Mouse (Mus musculus): ENCODE data around the gene Fpr-rs4.
"Not testable (repeated sequence)": the region's sequence is repeated elsewhere in the genome, so short reads cannot be mapped to it uniquely, and the experiment has no call there.

Fpr-rs4 gene

DNA sequence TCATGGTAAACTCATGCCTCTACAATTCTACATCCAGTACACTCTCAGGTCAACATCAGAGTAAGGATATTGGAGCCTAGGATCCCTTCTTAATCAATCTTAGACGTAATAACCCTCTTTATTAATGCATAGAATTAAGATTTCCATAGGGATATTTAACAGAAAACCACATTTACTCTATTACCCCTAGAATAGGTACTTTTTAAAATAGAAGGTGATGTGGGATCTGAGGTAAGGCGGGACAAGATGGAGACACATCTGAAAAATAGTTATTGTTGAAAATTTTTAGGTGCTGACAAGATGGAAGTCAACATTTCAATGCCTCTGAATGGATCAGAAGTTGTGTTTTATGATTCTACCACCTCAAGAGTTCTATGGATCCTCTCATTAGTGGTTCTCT lies at the start of gene Fpr-rs4:
Gene Fpr-rs4 (plus strand): TSS at position 301 of the 400 bp plus-strand sequence.
- no peak for DNase-seq (ENCODE audit: low read depth)

DNA sequence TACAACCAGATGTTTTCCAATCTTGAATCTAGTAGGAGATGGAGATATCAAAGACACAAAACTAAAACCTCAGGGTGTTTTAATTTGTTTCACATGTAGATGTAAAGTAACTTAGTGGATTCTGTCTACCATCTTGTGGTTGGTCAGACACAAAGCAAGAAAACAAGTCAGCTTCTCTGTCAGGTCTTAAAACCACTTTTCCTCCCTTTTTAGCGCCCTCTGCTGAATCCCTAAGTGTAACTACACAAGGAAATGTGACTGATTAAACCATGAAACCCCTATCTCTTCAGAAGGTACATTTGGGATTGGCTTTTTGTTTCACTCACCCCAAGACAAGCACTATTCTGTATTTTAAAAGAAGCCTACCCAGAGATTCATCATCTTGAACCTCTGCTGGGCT lies 48.1 kb upstream of the Fpr-rs4 start:
- DNase-seq (ENCODE audit: low read depth): peak; percentile 71

DNA sequence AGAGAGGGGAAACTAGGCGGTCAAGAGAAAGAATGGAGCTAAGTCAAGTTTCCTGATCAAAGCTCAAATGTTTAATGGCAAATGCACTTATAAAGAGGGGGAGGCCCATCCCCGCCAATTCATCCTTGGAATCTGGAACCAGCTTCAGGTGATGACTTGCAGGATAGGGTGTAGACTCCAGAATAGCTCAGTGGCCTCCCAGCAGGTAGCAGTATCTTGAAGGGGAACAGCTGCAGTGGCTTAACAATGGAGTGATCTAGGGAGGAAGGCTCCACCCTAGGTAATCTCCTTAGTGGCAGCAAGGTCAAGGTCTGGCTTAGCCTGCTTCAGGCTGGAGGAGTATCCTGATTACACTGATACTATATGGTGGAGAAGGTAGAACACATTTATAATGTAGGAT lies 40.3 kb upstream of the Fpr-rs4 start:
- DNase-seq (ENCODE audit: low read depth): not testable (repeated sequence)

DNA sequence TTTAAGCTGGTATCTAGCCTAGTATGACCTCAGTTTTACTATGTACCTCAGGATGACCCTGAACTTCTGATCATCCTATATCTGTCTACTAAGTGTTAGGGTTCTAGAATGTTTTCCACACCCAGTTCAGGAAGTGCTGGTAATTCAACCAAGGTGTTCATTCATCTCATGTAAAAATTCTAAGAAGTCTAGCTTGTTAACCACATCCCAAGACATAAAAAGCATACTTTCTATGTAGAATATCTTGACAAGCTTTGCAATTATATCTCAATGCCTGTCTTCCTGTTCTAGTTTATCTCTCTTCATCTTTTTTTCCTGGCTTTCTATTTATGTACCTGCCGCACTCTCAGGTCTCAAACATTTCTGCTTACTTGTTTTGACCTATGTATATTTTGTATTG lies 16.8 kb upstream of the Fpr-rs4 start:
- DNase-seq (ENCODE audit: low read depth): no peak

DNA sequence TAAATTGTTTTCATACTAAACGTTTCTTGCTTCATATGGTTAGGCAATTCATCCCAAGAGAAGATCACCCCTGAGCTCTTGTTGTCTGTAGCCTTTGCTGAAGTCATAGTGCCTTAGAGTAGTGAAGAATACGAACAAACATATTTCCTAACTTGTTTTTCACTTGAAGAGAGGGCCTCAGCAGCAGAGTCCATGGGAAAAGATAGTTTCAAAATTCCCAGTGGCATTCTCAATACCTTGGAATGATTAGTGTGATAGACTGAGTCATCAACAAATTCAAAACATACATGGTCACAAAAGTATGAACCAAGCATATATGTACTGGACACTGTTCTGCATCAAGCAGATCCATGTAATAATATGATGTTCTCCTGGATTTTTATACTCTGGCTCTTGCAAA lies 27.6 kb downstream of the Fpr-rs4 start, which contains the start of gene Vmn2r124:
Gene Vmn2r124 (plus strand): TSS at position 301 of the 400 bp plus-strand sequence.
- DNase-seq (ENCODE audit: low read depth): no peak
